Mouse (Mus musculus): ENCODE measurements around the gene Topaz1. TPM values are rescaled to one million over a fixed set of nuclear protein-coding genes. Genes with fewer than 3 reads are reported as not detected.
A peak's percentile ranks its signal among the peaks of the same experiment; 100 is the strongest.

Topaz1 gene
- polyA plus RNA-seq, 1 experiment, result 0.19 TPM

DNA sequence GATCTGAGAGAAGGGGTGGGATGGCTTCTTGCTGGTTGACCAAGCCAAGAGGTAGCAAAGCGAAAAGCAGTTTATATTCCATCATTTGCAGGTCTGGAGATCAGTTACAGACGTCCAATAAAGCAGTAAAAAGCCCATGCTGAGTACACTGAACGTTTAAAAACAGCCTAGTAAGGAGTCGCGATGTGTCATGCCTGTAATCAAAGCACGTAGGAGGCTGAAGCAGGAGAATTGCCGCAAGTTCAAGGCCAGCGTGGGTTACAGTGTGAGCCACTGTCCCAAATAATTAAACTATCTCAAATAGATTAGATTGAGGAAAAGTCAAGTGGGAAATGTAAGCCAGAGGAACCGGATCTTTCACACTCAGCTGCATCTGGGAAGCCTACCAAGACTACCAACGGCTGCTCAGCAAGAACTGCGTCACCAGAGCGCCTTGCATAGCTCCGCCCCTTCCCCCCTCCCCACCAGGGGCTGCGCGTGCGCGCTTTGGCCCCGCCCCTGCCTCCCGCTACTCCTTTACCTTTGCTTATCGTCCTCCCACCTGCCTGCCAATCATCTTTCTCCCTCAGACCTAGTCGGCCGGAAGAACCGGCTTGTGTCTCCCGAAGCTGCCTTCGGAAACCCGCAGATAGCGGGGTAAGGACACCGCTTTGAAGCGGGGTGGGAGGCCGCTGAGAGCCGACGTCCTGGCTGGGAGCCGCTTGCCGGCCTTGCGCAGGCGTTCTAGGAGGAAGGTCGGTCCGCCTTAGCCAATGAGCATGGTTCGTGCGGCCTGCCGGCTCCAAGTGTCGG, 58.1 kb downstream of the Topaz1 start, which contains the start of gene Tcaim:
Gene Tcaim, plus strand, starts transcription at position 487 of the 792 bp plus-strand sequence.
- Histone ChIP-seq H3K4me1 (ENCODE audit: control insufficient read depth, insufficient read depth, low read length) (no peaks in the 10 kb centered on the region), H3K9me3 (replicated peaks; ENCODE audit: control insufficient read depth, insufficient read depth, low read length, poor library complexity, severe bottlenecking) (no peaks in the 10 kb centered on the region), H3K4me3 (ENCODE audit: low read depth, low read length) (peak within 1 kb of the TSS; percentile 84), H3K36me3 (ENCODE audit: control insufficient read depth, insufficient read depth, low read length, poor library complexity, severe bottlenecking) (no peaks in the 10 kb centered on the region), H3K9ac (ENCODE audit: low read depth, poor library complexity, severe bottlenecking) (peak within 1 kb of the TSS; percentile 71), H3K27me3 (ENCODE audit: control insufficient read depth, insufficient read depth, low read length, poor library complexity, severe bottlenecking) (no peaks in the 10 kb centered on the region), H3K27ac (ENCODE audit: insufficient read depth, low read length) (no peak within 1 kb of the TSS; the same call in 1 of the 2 replicates)
- no peak for TF ChIP-seq CTCF (IDR thresholded peaks at IDR 0.05; ENCODE audit: low read depth, low read length)
- TF ChIP-seq POLR2A (IDR thresholded peaks at IDR 0.05; ENCODE audit: insufficient read depth, low read length), result peak; percentile 77
- no peak for TF ChIP-seq EP300 (IDR thresholded peaks at IDR 0.05; ENCODE audit: insufficient read depth, low read depth, low read length)

DNA sequence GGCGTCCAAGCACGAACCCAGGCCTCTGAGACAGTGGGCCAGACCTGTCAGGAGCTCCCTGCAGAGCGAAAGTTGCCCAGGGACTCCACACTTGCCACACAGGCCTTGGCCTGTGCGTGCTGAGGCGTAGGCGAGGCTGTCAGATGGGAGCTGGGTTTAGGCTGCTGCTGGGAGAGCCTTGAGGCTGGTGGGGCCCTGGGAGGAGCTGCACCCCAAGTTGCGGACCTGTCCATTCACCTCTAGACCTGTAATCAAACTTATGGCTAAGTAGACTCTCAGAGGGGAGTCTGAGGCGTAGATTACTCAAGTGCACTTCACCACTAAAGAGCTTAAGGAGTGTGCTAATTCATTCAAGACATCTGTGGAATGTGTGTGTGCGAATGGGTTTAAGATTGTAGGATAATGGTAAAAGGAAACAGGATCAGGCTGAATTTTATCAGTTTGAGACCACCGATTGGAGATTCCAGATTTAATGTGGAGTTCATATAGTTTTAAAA, 58.7 kb downstream of the Topaz1 start:
- Histone ChIP-seq H3K9me3 (replicated peaks; ENCODE audit: control insufficient read depth, insufficient read depth, low read length, poor library complexity, severe bottlenecking) (no peaks in the 10 kb centered on the region), H3K4me3 (ENCODE audit: low read depth, low read length) (peak overlapping the region; percentile 84), H3K27ac (ENCODE audit: insufficient read depth, low read length) (no peak overlapping the region), H3K9ac (ENCODE audit: low read depth, poor library complexity, severe bottlenecking) (peak overlapping the region; percentile 71), H3K36me3 (ENCODE audit: control insufficient read depth, insufficient read depth, low read length, poor library complexity, severe bottlenecking) (no peaks in the 10 kb centered on the region), H3K4me1 (ENCODE audit: control insufficient read depth, insufficient read depth, low read length) (no peaks in the 10 kb centered on the region), H3K27me3 (ENCODE audit: control insufficient read depth, insufficient read depth, low read length, poor library complexity, severe bottlenecking) (no peaks in the 10 kb centered on the region)
- TF ChIP-seq CTCF (IDR thresholded peaks at IDR 0.05; ENCODE audit: low read depth, low read length) (no peak), EP300 (IDR thresholded peaks at IDR 0.05; ENCODE audit: insufficient read depth, low read depth, low read length) (no peak), POLR2A (IDR thresholded peaks at IDR 0.05; ENCODE audit: insufficient read depth, low read length) (no peak)

DNA sequence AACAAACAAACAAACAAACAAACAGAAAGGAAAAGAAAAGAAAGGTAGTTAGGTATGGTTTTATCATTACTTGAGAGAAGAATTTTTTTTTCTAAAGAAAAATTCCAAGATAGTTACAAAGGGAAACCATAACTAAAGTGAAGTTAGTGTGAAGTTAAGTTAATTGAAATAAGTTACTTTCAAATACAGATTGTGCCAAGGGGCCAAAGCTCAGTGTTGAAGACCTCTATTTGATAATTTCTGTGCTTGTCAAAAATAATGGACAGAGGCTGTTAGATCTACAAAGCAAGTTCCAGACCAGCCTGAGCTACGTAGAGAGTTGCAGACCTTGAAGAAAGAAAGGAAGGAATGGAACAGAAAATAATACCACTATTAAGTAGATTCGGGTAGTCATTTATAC, 60.0 kb downstream of the Topaz1 start:
- Histone ChIP-seq H3K27me3 (ENCODE audit: control insufficient read depth, insufficient read depth, low read length, poor library complexity, severe bottlenecking) (no peaks in the 10 kb centered on the region), H3K9ac (ENCODE audit: low read depth, poor library complexity, severe bottlenecking) (no peak overlapping the region), H3K27ac (ENCODE audit: insufficient read depth, low read length) (no peak overlapping the region), H3K4me3 (ENCODE audit: low read depth, low read length) (no peak overlapping the region), H3K4me1 (ENCODE audit: control insufficient read depth, insufficient read depth, low read length) (no peaks in the 10 kb centered on the region), H3K36me3 (ENCODE audit: control insufficient read depth, insufficient read depth, low read length, poor library complexity, severe bottlenecking) (no peaks in the 10 kb centered on the region), H3K9me3 (replicated peaks; ENCODE audit: control insufficient read depth, insufficient read depth, low read length, poor library complexity, severe bottlenecking) (no peaks in the 10 kb centered on the region)
- TF ChIP-seq CTCF (IDR thresholded peaks at IDR 0.05; ENCODE audit: low read depth, low read length), result no peak
- no peak for TF ChIP-seq EP300 (IDR thresholded peaks at IDR 0.05; ENCODE audit: insufficient read depth, low read depth, low read length)
- TF ChIP-seq POLR2A (IDR thresholded peaks at IDR 0.05; ENCODE audit: insufficient read depth, low read length), result no peak

DNA sequence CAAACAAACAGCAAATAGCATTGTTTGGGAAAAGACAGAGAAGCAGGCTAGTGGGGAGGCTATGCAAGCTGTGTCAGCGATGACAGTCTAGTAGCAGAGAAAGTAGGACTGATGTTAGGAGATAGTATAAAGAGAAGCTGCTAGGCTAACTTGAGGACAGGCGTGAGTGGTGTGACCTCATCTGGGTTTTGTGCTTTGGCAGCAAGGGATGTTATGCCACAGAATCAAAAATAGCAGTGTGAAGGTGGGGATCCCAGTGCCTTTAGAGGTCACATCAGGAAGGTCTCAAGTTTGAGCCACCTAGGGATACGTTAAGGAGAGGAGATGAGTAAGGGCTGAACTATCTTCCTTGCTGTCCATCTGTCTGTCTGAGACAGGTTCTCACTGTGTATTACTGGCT, 63.1 kb downstream of the Topaz1 start:
- no peaks in the 10 kb centered on the region for H3K27me3 ChIP-seq (ENCODE audit: control insufficient read depth, insufficient read depth, low read length, poor library complexity, severe bottlenecking)
- no peaks in the 10 kb centered on the region for H3K4me1 ChIP-seq (ENCODE audit: control insufficient read depth, insufficient read depth, low read length)
- no peak overlapping the region for H3K27ac ChIP-seq (ENCODE audit: insufficient read depth, low read length)
- H3K4me3 ChIP-seq (ENCODE audit: low read depth, low read length), result no peak overlapping the region
- H3K9ac ChIP-seq (ENCODE audit: low read depth, poor library complexity, severe bottlenecking), result no peak overlapping the region
- no peaks in the 10 kb centered on the region for H3K9me3 ChIP-seq (replicated peaks; ENCODE audit: control insufficient read depth, insufficient read depth, low read length, poor library complexity, severe bottlenecking)
- TF ChIP-seq CTCF (IDR thresholded peaks at IDR 0.05; ENCODE audit: low read depth, low read length) (no peak), EP300 (IDR thresholded peaks at IDR 0.05; ENCODE audit: insufficient read depth, low read depth, low read length) (no peak), POLR2A (IDR thresholded peaks at IDR 0.05; ENCODE audit: insufficient read depth, low read length) (no peak)
- no peaks in the 10 kb centered on the region for H3K36me3 ChIP-seq (ENCODE audit: control insufficient read depth, insufficient read depth, low read length, poor library complexity, severe bottlenecking)

DNA sequence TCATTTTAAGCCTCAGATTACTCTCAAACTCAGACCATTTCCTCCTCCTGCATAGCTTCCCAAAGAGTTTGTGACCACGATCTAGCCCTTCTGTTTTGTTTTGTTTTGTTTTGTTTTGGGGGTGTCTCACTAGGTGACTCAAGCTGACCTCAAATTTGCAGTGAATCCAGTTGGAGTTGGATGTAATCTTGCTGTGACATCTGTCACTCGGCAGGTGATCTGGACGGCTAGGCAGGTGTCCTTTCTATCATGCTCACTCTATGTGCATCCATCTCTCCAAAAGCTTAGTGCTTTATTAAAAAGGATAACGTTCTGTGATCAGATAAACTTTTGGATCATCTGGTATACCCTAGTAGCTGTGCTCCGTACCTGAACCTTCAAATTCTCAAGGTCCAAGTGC, 65.2 kb downstream of the Topaz1 start:
- H3K9me3 ChIP-seq (replicated peaks; ENCODE audit: control insufficient read depth, insufficient read depth, low read length, poor library complexity, severe bottlenecking), result no peaks in the 10 kb centered on the region
- H3K9ac ChIP-seq (ENCODE audit: low read depth, poor library complexity, severe bottlenecking), result no peak overlapping the region
- no peaks in the 10 kb centered on the region for H3K4me1 ChIP-seq (ENCODE audit: control insufficient read depth, insufficient read depth, low read length)
- no peak overlapping the region for H3K4me3 ChIP-seq (ENCODE audit: low read depth, low read length)
- TF ChIP-seq POLR2A (IDR thresholded peaks at IDR 0.05; ENCODE audit: insufficient read depth, low read length) (no peak), EP300 (IDR thresholded peaks at IDR 0.05; ENCODE audit: insufficient read depth, low read depth, low read length) (no peak), CTCF (IDR thresholded peaks at IDR 0.05; ENCODE audit: low read depth, low read length) (no peak)
- no peaks in the 10 kb centered on the region for H3K36me3 ChIP-seq (ENCODE audit: control insufficient read depth, insufficient read depth, low read length, poor library complexity, severe bottlenecking)
- H3K27me3 ChIP-seq (ENCODE audit: control insufficient read depth, insufficient read depth, low read length, poor library complexity, severe bottlenecking), result no peaks in the 10 kb centered on the region
- no peak overlapping the region for H3K27ac ChIP-seq (ENCODE audit: insufficient read depth, low read length)

DNA sequence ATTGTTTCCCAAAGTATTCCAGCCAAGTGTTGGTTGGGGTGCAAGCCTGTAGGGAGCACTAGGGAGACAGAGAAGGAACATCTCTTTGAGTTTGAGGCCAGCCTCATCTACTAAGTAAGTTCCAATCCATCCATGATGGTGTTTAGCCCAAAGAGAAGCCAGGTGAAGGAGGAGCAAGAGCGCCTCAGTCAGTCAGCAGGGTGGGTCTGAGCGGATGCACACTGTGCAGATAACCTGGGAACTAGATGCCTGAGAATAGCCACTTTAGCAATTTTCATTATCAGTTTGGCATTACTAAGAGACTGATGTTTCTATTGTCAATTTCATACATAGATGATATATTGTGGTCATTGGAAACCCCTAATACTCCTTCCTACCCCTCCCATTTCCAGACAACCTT, 67.6 kb downstream of the Topaz1 start:
- Histone ChIP-seq H3K4me1 (ENCODE audit: control insufficient read depth, insufficient read depth, low read length) (no peaks in the 10 kb centered on the region), H3K36me3 (ENCODE audit: control insufficient read depth, insufficient read depth, low read length, poor library complexity, severe bottlenecking) (no peaks in the 10 kb centered on the region; the same call in 1 of the 2 replicates), H3K4me3 (ENCODE audit: low read depth, low read length) (no peak overlapping the region), H3K27ac (ENCODE audit: insufficient read depth, low read length) (no peak overlapping the region), H3K27me3 (ENCODE audit: control insufficient read depth, insufficient read depth, low read length, poor library complexity, severe bottlenecking) (no peaks in the 10 kb centered on the region), H3K9me3 (replicated peaks; ENCODE audit: control insufficient read depth, insufficient read depth, low read length, poor library complexity, severe bottlenecking) (no peaks in the 10 kb centered on the region), H3K9ac (ENCODE audit: low read depth, poor library complexity, severe bottlenecking) (no peak overlapping the region)
- TF ChIP-seq CTCF (IDR thresholded peaks at IDR 0.05; ENCODE audit: low read depth, low read length) (no peak), POLR2A (IDR thresholded peaks at IDR 0.05; ENCODE audit: insufficient read depth, low read length) (no peak), EP300 (IDR thresholded peaks at IDR 0.05; ENCODE audit: insufficient read depth, low read depth, low read length) (no peak)
